Mouse (Mus musculus): ENCODE data around the gene Polr3g. TPM values are rescaled to one million over a fixed set of nuclear protein-coding genes. Genes with fewer than 3 reads are reported as not detected.
"Not testable (repeated sequence)": the region's sequence is repeated elsewhere in the genome, so short reads cannot be mapped to it uniquely, and the experiment has no call there.

Polr3g gene
- polyA plus RNA-seq, 1 experiment from 2014 or later: 18.8 TPM

DNA sequence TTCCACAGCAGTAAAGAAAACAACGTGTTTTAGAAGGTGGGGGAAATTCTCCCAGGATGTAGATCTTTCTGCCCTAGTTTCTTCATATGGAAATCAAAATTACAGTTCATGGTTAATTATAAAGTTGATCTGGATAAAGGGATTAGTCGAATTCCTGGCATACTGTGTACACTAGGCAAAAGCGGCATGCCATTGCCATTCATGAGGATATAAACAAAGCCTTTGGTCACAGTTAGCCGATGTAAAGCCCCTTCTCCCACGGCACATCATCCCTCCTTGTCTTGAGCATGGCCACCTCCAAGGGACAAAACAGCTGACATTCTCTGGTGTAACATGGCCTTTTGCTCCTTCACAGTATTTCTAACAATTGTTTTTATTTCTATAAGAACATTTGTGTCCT lies 80.2 kb downstream of the Polr3g start:
- ATAC-seq (ENCODE audit: low read depth): no peak
- Histone ChIP-seq H3K4me1 (ENCODE audit: control insufficient read depth, insufficient read depth, low read length) (no peaks in the 10 kb centered on the region; the same call in 1 of the 2 replicates), H3K4me3 (ENCODE audit: low read depth, low read length) (no peak overlapping the region), H3K36me3 (ENCODE audit: control insufficient read depth, insufficient read depth, low read length) (no peaks in the 10 kb centered on the region), H3K27ac (replicated peaks; ENCODE audit: low read depth, low read length) (no peak overlapping the region), H3K9ac (ENCODE audit: low read depth, low read length) (no peak overlapping the region), H3K4me2 (ENCODE audit: low read depth, low read length) (peak overlapping the region; percentile 7; the same call in 1 of the 2 replicates), H3K27me3 (replicated peaks; ENCODE audit: control insufficient read depth, insufficient read depth, low read length) (peaks cover 24% of the 10 kb centered on the region), H3K9me3 (ENCODE audit: control insufficient read depth, low read length) (no peaks in the 10 kb centered on the region)
- 33% methylated on average over 5 of the region's 5 CpGs for WGBS
- DNase-seq (ENCODE audit: low spot score): no peak

DNA sequence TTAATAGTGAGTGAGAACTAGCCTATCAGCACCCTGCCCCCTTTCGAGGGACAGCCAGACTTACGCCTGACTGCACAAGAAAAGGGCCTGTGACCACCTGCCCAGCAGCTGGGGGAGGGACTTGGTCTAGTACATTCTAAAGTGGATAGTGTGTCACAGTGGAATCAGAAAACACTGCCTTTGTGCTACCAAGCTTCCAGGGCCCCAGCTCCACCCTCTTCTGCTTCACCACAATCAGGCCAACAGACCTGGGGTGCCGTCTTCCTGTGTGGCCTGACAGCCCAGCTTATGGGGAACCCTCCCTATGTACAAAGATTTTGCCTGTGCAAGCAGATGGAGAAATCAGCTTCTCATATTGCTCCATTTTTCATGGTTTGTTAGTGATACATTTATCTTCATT lies 81.4 kb downstream of the Polr3g start:
- peak; percentile 70 for DNase-seq (ENCODE audit: low spot score)
- H3K36me3 ChIP-seq (ENCODE audit: control insufficient read depth, insufficient read depth, low read length): no peaks in the 10 kb centered on the region
- no peaks in the 10 kb centered on the region; the same call in 1 of the 2 replicates for H3K4me1 ChIP-seq (ENCODE audit: control insufficient read depth, insufficient read depth, low read length)
- no peak overlapping the region for H3K27ac ChIP-seq (replicated peaks; ENCODE audit: low read depth, low read length)
- H3K27me3 ChIP-seq (replicated peaks; ENCODE audit: control insufficient read depth, insufficient read depth, low read length): peaks cover 24% of the 10 kb centered on the region
- no peak overlapping the region for H3K9ac ChIP-seq (ENCODE audit: low read depth, low read length)
- peak; percentile 48; the same call in 1 of the 2 replicates for ATAC-seq (ENCODE audit: low read depth)
- no peaks in the 10 kb centered on the region for H3K9me3 ChIP-seq (ENCODE audit: control insufficient read depth, low read length)
- 39% methylated on average over 3 of the region's 3 CpGs for WGBS
- H3K4me3 ChIP-seq (ENCODE audit: low read depth, low read length): no peak overlapping the region
- H3K4me2 ChIP-seq (ENCODE audit: low read depth, low read length): no peak overlapping the region

DNA sequence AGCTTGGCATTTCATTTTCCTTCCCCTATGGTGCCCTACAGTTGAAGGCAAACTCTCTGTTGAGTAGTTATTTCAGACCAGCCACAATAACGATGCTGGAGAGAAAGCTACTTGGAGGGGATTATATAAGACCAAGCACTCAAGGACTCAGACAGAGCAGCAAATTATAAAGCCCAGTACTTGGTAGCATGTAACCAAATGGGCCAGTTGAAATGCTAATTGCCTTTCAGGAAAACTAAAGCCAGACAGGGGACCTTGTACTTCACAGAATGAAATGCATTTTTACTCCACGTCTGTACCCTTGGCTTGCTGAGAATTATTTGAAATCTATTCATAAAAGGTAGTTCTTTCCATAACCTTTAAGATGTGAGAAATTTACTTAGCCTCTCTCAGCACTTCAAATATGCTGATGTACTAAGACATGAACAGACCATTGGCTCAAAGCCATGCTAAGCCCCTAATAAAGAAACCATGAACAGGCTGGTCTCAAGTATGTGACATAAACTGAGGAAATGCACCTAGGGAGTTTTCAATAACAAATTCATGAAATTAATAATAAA lies 82.1 kb downstream of the Polr3g start:
- Histone ChIP-seq H3K9ac (ENCODE audit: low read depth, low read length) (no peak overlapping the region), H3K4me3 (ENCODE audit: low read depth, low read length) (no peak overlapping the region), H3K27me3 (replicated peaks; ENCODE audit: control insufficient read depth, insufficient read depth, low read length) (peaks cover 21% of the 10 kb centered on the region), H3K4me2 (ENCODE audit: low read depth, low read length) (no peak overlapping the region), H3K4me1 (ENCODE audit: control insufficient read depth, insufficient read depth, low read length) (no peaks in the 10 kb centered on the region; the same call in 1 of the 2 replicates), H3K27ac (replicated peaks; ENCODE audit: low read depth, low read length) (no peak overlapping the region), H3K9me3 (ENCODE audit: control insufficient read depth, low read length) (no peaks in the 10 kb centered on the region), H3K36me3 (ENCODE audit: control insufficient read depth, insufficient read depth, low read length) (no peaks in the 10 kb centered on the region)
- DNase-seq (ENCODE audit: low spot score) (no peak), ATAC-seq (ENCODE audit: low read depth) (no peak)
- 51% methylated on average over 2 of the region's 2 CpGs for WGBS

DNA sequence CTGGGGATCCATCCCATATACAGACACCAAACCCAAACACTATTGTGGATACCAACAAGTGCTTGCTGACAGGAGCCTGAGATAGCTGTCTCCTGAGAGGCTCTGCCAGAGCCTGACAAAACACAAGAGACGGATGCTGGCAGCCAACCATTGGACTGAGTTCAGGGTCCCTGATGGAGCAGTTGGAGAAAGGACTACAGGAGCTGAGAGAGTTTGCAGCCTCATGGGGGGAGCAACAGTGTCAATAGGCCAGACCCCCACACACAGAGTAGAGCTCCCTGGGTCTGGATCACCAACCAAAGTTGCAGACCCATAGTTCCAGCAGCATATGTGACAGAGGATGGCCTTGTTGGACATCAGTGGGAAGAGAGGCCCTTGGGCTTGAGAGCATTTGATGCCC lies 83.0 kb downstream of the Polr3g start:
- not testable (repeated sequence) for H3K9ac ChIP-seq (ENCODE audit: low read depth, low read length); H3K4me1 ChIP-seq (ENCODE audit: control insufficient read depth, insufficient read depth, low read length); H3K4me2 ChIP-seq (ENCODE audit: low read depth, low read length); ATAC-seq (ENCODE audit: low read depth); DNase-seq (ENCODE audit: low spot score); H3K9me3 ChIP-seq (ENCODE audit: control insufficient read depth, low read length); H3K4me3 ChIP-seq (ENCODE audit: low read depth, low read length); H3K27ac ChIP-seq (replicated peaks; ENCODE audit: low read depth, low read length); H3K36me3 ChIP-seq (ENCODE audit: control insufficient read depth, insufficient read depth, low read length)
- H3K27me3 ChIP-seq (replicated peaks; ENCODE audit: control insufficient read depth, insufficient read depth, low read length): peaks cover 13% of the 10 kb centered on the region
- 75% methylated on average over 1 of the region's 1 CpGs for WGBS

Other genes starting within 250 kb of the Polr3g start
- gene Adgrv1, start 77.9 kb downstream of the Polr3g start, polyA plus RNA-seq (2014; fragmentation: Nextera tagmentation; extraction: Ambion mirVana): 0.61 and 1.6 TPM in 2 replicates
- gene Lysmd3, start 53.4 kb downstream of the Polr3g start, polyA plus RNA-seq (2014; fragmentation: Nextera tagmentation; extraction: Ambion mirVana): 34.7 and 36.7 TPM in 2 replicates
- gene Mblac2, start 328 bp upstream of the Polr3g start, polyA plus RNA-seq (2014; fragmentation: Nextera tagmentation; extraction: Ambion mirVana): 8.9 and 9.0 TPM in 2 replicates
- gene Cetn3, start 72.1 kb upstream of the Polr3g start, polyA plus RNA-seq (2014; fragmentation: Nextera tagmentation; extraction: Ambion mirVana): 242 and 243 TPM in 2 replicates

Measured in embryonic facial prominence, embryonic 14.5 days (tissue).